Mouse (Mus musculus): Measurements from ENCODE around the gene H2-Eb1.
"Not testable (repeated sequence)": the region's sequence is repeated elsewhere in the genome, so short reads cannot be mapped to it uniquely, and the experiment has no call there.

The H2-Eb1 gene

GRCm38 (mm10) chr17:34291609-34292008 lies 14.1 kb upstream of the H2-Eb1 start:
- peak; percentile 95 for DNase-seq (ENCODE audit: low spot score)

GRCm38 (mm10) chr17:34292570-34292969 lies 13.1 kb upstream of the H2-Eb1 start:
- no peak for DNase-seq (ENCODE audit: low spot score)

GRCm38 (mm10) chr17:34293533-34293932 lies 12.1 kb upstream of the H2-Eb1 start:
- DNase-seq (ENCODE audit: low spot score) = no peak

- DNase-seq (ENCODE audit: low spot score) = no peak
Measured at GRCm38 (mm10) chr17:34294249-34294648, 11.4 kb upstream of the H2-Eb1 start.

- DNase-seq (ENCODE audit: low spot score) = no peak
Measured at GRCm38 (mm10) chr17:34295307-34295706, 10.4 kb upstream of the H2-Eb1 start.

- peak; percentile 75 for DNase-seq (ENCODE audit: low spot score)
Measured at GRCm38 (mm10) chr17:34295891-34296794, 9.5 kb upstream of the H2-Eb1 start.

GRCm38 (mm10) chr17:34299356-34299755 lies 6.3 kb upstream of the H2-Eb1 start:
- no peak for DNase-seq (ENCODE audit: low spot score)

- no peak for DNase-seq (ENCODE audit: low spot score)
Measured at GRCm38 (mm10) chr17:34300071-34300470, 5.6 kb upstream of the H2-Eb1 start.

GRCm38 (mm10) chr17:34300691-34301566 lies 4.7 kb upstream of the H2-Eb1 start:
- no peak for DNase-seq (ENCODE audit: low spot score)

- DNase-seq (ENCODE audit: low spot score) = no peak
Measured at GRCm38 (mm10) chr17:34301670-34302190, 3.9 kb upstream of the H2-Eb1 start.

GRCm38 (mm10) chr17:34303789-34304188 lies 1.9 kb upstream of the H2-Eb1 start:
- DNase-seq (ENCODE audit: low spot score) = no peak

GRCm38 (mm10) chr17:34304751-34305150 lies 916 bp upstream of the H2-Eb1 start:
- peak; percentile 69 for DNase-seq (ENCODE audit: low spot score)

- DNase-seq (ENCODE audit: low spot score) = no peak
Measured at GRCm38 (mm10) chr17:34306407-34306806, 740 bp downstream of the H2-Eb1 start.

GRCm38 (mm10) chr17:34307216-34307615 lies 1.5 kb downstream of the H2-Eb1 start:
- no peak for DNase-seq (ENCODE audit: low spot score)

GRCm38 (mm10) chr17:34308161-34308560 lies 2.5 kb downstream of the H2-Eb1 start:
- DNase-seq (ENCODE audit: low spot score) = no peak

- no peak for DNase-seq (ENCODE audit: low spot score)
Measured at GRCm38 (mm10) chr17:34309225-34309624, 3.6 kb downstream of the H2-Eb1 start.

- peak; percentile 70 for DNase-seq (ENCODE audit: low spot score)
Measured at GRCm38 (mm10) chr17:34309683-34310385, 4.2 kb downstream of the H2-Eb1 start.

- not testable (repeated sequence) for DNase-seq (ENCODE audit: low spot score)
Measured at GRCm38 (mm10) chr17:34310526-34310925, 4.9 kb downstream of the H2-Eb1 start.

- no peak for DNase-seq (ENCODE audit: low spot score)
Measured at GRCm38 (mm10) chr17:34312185-34312584, 6.5 kb downstream of the H2-Eb1 start.

GRCm38 (mm10) chr17:34313393-34313792 lies 7.7 kb downstream of the H2-Eb1 start:
- DNase-seq (ENCODE audit: low spot score) = peak; percentile 85

GRCm38 (mm10) chr17:34314286-34314685 lies 8.6 kb downstream of the H2-Eb1 start:
- no peak for DNase-seq (ENCODE audit: low spot score)

- DNase-seq (ENCODE audit: low spot score) = no peak
Measured at GRCm38 (mm10) chr17:34315512-34315911, 9.8 kb downstream of the H2-Eb1 start.

Data from embryo, embryonic 10 days (tissue).